Mouse (Mus musculus) spleen, embryonic (tissue): ENCODE results near the gene Gm17334.

ENCODE experiments used
- CTCF ChIA-PET: fragments of 350-600 bp; sonication (Branson Sonifier 250); formaldehyde crosslinking; loops from one replicate; lab custom pipeline; 2022; lab: Charles Lee

Gene Gm17334

DNA sequence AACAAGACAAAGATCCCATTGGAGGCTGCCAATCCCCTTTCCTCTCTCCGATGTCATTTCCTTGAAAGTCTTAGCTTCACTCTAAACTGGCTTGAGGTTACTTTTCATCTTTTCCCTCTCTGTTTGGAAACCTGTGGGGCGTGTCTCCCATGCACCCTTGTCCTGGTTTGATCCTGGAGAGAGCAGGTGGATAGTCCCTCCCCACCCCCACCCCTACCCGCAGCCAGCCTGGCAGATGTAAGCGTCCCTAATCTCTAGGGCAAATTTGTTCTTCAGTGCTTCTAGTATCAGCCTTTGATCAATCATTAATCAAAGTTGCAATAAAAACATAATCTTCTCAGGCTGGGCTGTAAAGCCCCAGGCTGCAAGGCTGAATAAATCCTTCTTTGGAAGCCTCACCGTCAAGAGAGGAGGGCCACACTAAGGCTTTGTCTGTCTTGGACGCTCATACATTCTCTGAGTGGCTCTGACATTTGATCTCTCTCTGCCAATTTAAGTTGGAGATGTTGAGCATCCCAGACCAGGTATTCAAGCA, 24.5 kb upstream of the Gm17334 start:
- CTCF ChIA-PET = no interaction called here

DNA sequence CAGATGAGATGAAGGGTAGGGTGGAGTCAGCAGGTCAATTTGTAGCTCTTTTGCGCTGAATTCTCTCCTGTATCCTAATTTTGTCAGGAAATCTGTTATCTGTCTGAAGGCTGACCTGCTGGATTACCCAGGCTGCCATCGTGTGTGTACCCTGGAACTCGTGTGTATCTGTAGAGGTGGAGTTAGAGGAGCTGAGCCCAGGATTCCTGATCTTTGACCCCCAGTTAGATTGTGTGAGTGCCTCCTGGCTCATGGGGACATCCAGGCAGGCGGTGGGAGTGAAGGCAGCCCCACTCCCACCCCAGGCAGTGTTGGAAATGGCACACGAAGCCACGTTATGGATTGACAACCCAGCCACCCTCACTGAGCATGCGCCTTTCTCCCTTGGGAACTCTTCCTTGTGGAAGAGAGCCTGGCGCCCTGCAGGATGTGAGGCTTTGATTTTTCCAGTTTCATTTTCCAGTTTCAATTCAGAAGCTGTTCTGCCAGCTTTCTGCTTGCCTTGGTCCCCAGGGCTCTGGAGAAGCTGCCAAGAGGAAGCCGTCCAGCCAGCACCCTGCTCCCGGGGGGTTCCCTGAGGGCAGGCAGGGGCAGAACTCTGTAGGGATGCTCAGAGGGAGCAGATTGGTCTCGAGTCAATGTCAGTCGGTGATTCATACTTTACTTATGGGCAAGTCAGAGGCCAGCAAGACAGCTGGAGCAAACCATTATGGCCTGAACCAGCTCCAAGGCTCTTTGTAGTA, 23.6 kb upstream of the Gm17334 start:
- CTCF ChIA-PET = interaction anchor here (1.1 kb wide), 1 partner anchor 9 kb away, joined by 3 read pairs; no protein-coding TSS in a partner anchor

DNA sequence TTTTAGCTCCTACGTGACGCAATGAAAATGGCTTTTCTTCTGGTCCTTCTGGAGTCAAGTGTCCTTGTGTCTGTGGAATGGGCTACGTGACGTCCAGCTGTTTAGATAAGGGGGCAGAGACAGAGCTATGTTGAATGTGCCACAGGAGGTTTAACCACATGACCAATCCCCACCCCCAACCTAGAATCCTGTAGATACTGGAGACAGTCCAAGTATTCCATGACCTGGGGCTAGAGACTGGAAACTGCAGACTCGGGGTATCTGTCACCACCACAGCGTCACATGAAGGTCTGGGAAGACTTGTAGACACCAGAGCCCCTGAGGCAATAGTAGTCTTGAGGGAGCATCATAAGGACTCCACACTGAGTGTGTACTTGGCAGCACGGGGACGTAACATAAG, 22.8 kb upstream of the Gm17334 start:
- CTCF ChIA-PET = interaction anchor here (0.6 to 1.1 kb wide), 2 partner anchors 8 to 18 kb away, joined by 3 to 9 read pairs; no protein-coding TSS in a partner anchor

DNA sequence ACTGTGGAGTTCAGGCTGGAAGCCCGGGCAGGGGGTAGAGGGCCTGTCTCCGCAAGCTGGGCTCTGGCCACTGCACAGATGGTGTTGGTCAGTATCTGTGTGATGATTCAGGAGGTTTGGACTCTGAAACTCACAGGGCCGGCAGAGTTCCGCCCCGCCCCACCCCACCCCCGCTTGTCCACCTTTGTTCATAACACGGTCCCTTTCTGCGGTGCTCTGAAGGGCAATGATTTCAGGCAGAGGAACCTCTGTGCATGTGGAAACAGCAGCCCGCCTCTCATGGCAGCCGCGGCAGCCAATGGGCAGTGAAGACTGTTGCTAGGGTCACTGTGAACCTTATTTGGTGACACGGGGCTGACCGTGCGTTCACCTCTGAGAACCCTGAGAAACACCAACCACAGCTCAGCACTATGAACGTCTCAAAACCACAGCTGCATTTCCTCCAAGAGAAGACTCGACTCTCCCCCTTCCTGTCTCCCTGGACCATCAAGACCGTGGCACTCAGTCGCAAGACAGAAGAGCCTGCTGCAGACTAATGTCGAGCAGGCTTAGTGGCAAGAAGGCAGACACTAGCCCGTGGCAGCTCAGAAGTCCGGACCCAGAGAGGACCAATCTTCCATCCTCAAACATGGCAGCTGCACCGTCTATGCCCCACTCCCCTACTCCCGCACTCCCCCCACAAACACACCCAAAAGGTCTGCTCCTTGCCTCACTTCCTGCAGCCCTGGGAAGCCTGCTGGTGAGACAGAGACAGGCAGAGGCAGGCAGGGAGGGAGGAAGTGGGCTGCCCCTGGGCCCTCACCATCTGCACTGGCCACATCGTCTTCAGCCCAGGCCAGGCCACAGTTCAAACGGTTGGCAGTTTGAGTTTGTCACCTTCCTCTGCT, 21.9 kb upstream of the Gm17334 start:
- CTCF ChIA-PET = interaction anchor here (0.5 kb wide), 1 partner anchor 40 kb away, joined by 4 read pairs; no protein-coding TSS in a partner anchor

DNA sequence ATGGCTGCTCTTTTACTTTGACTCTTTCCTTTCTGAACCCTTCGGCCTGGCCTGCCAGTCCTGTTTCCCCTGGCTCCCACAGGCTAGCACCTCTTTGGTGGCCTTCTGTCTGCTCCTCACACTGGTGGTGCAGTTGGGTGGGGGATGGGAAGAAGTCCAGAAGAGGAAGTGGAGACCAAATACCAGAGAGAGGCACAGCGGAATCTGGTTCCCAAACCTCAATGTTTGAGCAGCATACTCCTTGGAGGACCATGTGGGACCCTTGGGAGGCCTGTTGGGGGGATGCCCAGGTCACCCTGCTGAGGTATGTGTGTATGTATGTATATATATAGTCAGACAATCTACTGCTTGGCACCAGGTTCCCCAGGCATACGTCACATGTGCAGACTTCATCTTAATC, 21.0 kb upstream of the Gm17334 start:
- CTCF ChIA-PET = no interaction called here

DNA sequence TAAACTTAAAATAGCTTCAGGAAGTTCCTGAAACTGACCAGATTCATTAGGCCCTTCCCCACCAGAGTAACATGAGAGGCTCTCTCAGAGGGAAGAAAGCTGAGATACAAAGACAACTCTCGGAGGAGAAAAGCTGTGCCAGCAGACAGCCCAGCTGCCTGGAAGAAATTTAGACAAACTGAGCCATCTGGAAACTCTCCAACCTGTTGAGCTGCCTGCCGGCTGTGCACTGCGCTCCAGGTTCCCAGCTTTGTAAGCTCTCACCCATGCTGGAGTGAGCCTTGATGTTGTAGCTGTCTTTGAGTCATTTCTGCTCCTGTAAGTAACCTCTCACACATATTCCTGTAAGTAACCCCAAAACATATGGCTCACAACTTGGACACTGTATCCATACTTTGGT, 20.0 kb upstream of the Gm17334 start:
- CTCF ChIA-PET = no interaction called here

DNA sequence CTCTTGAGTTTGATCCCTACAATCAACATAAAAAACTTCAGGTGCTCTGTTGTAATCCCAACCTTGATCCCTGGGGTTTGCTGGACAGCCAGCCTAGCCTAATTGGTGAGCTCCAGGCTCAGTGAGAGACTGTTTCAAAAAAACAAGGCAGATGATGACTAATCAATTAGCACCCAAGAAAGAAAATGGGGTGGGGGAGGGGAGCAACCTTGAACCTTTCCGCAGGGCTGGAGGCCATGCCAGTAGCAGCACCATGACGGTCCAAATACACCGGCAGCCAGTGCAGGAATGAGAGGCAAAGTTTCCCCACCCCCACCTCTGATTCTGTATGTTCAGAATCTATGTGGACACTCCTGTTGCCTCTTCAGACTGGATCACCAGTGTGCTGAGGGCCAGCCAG, 16.3 kb upstream of the Gm17334 start:
- CTCF ChIA-PET = interaction anchor here (0.6 kb wide), 1 partner anchor 82 kb away, joined by 3 read pairs; the partner anchor contains the start of gene Rad50

DNA sequence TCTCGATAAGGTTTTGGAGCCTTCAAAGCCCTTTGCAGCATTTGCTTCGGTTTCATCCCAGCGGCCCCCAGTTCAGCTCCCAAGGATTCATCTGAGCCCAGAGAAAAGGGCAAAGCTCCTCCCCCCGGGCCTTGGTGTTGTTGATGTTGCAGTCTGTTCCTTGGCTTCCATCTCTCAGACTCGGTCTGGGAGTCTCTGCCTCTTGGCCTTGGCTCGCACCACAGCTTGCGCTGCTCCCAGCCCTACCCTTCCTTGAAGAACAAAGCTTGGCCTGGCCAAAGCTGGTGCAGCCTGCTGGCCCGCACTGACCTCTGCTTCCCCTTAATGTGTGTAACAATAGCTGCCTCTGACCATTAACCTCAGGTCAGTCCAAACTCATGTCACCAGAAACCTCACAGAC, 15.2 kb upstream of the Gm17334 start:
- CTCF ChIA-PET = interaction anchor here (0.7 to 0.9 kb wide), 2 partner anchors 8 to 490 kb away, joined by 3 to 19 read pairs; no protein-coding TSS in a partner anchor

DNA sequence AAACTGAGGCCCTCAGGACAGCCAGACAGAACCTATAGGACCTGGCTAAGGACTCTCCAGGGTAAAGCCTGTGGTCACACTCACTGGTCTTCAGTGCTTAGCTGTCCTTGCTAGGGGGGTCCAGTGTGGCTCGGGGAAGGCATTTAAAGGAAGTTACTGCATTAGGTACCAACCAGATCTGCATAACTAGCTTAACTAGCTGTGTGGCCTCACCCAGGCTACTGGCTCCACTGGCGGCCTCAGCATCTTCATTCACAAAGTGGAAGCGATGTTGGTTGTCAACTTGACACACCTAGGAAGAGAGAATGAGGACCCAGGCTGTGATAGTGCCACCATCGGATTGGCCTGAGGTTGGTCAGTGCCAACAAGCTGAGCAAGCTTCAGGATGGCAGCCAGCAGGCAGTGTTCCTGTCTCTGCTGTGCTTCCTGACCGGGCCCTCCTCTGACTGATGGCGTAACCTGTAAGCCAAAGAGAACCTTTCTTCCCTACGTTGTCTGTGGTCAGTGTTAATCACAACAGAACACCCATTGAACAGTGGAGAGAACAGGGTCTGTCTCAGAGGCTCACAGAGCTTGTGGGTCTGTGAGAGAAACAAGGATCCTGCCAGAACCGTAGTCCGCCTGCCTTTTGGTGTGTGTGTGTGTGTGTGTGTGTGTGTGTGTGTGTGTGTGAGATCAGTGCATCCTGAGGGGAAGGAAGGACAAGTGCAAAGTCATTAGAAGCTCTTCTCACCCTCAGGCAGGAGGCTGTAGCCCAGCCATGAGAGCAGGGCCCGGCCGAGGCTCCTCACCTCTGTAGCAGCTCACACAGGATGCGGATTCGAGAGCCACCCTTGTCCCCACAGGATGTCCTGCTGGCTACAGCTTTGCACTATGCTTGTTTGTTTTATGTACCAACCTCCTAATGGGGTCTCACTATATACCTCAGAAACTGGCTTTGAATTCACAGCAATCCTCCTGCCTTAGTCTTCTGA, 13.4 kb upstream of the Gm17334 start:
- CTCF ChIA-PET = interaction anchor here (0.5 to 0.7 kb wide), 2 partner anchors 14 to 65 kb away, joined by 5 to 10 read pairs; no protein-coding TSS in a partner anchor

DNA sequence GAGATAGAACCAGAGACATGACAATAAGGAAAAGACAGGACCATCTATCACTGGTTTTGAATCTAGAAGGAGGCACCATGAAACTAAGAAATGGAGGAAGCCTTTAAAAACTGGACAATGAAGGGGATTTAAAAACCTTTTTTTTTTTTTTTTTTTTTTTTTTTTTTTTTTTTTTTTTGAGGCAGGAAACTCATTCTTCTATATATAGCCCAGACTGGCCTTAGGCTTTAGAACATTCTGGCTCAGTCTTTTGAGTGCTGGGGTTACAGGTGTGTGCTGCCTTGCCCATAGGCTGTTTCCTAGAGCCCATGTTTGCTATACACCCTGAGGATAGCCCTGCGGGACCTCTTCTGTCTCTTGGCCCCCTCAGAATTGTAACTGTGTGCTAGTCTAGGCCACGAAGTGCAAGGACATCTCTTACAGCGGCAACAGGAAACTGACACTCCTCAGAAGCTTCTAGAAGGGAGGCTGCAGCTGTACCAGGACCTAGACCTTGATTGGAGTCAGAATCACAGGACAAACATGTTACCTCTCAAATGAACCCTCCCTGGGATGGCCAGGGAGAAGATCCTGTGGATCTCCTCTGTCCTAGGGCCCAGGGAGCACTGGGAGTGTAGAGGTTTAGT, 12.4 kb upstream of the Gm17334 start:
- CTCF ChIA-PET = no interaction called here

DNA sequence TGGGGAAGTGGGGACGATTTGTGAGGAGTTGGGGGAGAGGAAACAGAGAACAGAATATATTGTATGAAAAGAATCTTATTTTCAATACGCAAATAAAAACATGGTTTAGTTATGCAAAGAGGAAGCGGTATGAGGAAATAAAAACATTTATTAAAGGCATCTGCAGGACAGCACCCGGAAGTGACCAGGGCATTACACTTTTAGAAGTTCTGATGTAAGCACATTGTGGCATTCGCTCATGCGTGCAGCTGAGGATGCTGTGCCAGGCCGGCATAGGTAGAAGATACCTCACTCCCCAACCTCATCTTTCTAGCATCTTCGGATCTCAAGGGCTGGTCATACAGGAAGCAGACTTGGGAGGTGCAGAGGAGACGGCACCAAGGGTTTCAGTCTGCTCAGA, 10.3 kb upstream of the Gm17334 start:
- CTCF ChIA-PET = interaction anchor here (0.6 kb wide), 1 partner anchor 8 kb away, joined by 5 read pairs; no protein-coding TSS in a partner anchor

DNA sequence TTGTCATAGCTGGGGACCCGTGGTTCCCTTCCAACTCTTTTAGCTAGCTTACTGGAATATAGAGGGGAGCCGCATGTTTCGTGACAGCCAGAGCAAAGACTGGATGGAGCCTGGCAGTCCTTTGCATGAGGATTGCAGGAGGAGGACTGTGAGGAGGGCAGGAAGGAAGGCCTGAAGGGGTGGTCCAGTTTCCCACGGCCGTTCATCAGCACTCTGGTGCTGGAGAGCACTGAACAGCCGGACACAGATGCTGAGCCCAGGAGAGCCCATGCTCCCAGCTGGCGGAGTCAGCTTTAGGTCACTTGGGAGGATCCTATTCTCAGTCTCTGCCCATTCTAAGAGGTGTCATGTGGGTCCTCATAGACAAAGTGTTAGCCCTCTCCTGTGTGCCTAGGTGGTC, 9.0 kb upstream of the Gm17334 start:
- CTCF ChIA-PET = no interaction called here

DNA sequence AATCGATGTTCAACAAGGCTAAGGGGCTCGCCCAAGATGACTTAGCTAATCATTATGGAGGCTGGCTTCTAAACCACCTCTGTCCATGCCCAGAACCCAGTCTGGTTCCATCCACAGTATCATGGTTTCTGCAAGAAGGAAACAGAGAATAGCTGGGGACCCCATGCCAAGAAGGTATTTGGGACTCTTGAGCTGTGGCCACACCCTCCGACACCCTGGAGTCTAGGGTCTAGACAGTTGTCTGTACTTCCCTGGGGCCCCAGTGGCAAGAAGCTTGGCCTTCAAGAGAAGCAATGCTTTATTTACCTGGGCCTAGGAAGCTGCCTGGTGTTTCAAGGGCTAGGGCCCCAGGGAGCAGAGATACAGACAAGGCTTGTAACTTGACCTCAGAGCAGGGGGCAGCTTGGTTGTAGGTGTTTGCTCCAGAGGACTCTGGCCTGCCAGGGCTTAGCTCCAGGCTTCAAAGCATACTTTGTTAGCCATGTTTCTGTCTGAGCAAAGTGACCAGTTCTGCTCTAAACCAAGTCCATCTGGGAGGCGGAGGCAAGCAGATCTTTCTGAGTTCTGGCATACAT, 8.3 kb upstream of the Gm17334 start:
- CTCF ChIA-PET = no interaction called here

DNA sequence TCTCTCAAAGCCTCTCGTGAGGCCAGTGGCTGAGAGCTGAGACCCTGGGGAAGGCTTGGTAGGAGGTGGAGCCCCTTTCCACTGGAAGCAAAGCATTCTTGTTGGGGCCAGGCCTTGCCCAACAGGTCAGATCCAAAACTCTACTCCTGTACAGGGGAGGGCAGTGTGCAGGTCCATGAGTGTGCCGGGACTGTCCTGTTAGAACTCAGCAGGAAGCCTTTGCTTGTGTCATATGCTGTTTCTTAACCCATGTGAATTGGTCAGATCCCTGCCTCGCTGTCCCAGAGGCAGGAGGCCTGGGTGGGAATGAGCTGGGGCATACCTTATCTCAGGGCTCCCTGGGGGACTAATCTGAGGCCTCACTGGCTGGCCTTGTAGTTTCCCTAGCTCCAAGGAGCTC, 7.3 kb upstream of the Gm17334 start:
- CTCF ChIA-PET = interaction anchor here (0.6 kb wide), 1 partner anchor 17 kb away, joined by 4 read pairs; no protein-coding TSS in a partner anchor

DNA sequence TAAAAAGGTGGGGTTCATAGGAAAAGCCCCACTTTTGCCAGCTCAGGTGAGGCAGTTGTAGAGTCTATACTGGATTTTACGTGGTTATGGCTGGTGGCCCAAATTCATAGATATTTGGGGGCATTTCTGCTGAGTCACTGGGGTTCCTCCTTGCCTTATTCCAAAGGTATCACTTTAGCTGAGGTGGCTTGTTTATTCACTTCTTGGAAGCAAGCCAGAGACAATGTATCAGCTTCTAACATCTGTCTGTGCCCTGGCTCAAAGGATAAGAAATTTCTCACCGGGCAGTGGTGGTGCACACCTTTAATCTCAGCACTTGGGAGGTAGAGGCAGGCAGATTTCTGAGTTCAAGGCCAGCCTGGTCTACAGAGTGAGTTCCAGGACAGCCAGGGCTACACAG, 6.8 kb upstream of the Gm17334 start:
- CTCF ChIA-PET = interaction anchor here (0.6 kb wide), 1 partner anchor 16 kb away, joined by 4 read pairs; no protein-coding TSS in a partner anchor

DNA sequence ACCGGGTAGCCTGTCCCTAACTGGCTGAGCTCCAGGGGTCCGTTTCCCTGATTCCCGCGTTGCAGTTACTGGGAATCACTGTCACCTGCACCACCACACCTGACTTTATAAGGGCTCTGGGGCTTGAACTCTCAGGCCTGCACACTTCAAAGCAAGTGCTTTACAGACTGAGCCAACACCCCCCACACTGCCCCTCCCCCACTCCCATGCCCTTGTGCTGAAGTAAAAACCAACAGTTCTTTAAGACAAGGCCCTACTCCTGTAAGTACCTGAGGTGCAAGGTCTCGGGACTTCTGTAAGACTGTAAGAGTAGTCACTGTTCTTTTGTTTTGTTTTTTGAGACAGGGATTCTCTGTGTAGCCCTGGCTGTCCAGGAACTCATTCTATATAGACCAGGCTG, 5.5 kb upstream of the Gm17334 start:
- CTCF ChIA-PET = no interaction called here

DNA sequence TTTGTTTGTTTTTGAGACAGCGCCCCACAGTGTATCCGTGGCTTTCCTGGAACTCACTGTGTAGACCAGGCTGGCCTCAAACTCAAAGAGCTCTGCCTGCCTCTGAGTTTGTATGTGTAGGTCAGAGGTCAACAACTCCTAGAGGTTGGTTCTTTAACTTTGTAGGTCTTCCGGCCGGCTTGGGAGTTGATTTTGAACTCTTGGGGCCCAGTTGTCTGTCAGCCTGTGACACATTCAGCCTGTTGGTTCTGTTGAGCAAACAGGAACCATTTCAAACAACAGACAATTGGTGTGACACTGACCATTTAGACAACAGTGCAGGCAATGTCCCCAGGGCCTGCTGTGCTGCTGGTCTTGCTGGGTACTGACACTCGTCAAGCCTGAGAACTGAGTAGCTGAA, 4.7 kb upstream of the Gm17334 start:
- CTCF ChIA-PET = no interaction called here

DNA sequence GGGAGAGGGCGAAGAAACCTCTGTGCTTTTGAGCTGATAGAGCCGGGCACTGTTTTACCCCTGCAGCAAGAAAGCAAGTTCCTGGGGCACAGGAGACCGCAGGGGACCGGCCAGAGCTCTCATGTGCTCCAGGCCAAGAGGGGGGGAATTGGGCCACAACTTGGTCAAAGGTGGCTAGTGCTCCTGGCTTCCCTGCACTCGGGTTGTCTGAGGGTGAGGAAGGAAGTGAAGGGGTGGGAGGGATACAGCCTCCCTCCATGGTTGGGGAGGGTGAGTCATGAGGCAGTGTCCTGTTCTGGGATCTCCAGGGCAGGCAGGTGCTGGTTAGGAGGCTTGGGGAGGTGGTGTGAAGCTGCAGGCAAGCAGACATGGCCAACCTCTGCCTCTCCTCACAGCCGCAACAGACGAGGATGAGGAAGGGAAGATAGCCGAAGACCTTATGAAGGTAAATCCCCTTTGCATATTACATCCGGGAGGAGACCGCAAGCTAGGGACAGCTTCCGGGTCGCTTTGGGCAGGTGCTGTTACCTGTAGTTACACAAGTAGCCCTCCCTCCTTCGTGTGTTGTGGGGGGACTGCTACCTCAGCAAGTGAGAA, 1.8 kb upstream of the Gm17334 start:
- CTCF ChIA-PET = no interaction called here

DNA sequence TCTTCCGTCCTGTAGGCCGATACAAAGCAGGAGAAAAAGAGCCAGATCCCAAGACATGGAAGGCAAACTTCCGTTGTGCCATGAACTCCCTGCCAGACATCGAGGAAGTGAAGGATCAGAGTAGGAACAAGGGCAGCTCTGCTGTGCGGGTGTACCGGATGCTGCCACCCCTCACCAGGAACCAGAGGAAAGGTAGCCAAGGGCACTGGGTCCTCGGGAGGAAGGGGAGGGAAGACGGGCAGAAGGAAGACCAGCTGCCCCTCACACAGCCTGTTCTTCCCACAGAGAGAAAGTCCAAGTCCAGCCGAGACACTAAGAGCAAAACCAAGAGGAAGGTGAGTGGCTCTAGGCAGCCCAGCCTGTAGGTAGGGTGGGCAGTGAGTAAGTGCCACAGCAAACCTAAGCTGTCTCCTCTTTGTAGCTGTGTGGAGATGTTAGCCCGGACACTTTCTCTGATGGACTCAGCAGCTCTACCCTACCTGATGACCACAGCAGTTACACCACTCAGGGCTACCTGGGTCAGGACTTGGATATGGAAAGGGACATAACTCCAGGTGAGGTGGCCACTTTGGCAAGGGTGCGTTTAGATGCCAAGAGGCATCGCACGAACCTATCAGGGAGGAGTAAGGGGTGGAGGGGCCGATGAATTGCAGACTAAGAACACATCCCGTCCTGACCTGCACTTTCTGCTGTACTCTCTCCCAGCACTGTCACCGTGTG, 814 bp upstream of the Gm17334 start:
- CTCF ChIA-PET = no interaction called here
